ENCODE assay signal across 8 mouse cellular contexts in genomic region chr13:103109872-103110271, GRCm38 (mm10).
DNase-seq lines count a peak whose midpoint lies in the region; ATAC-seq and TF ChIP-seq lines count a peak whose summit lies in the region.

No protein-coding gene starts in this region.

- H3K4me1 ChIP-seq in hindbrain, embryonic 10.5 days (replicated peaks), result peaks cover 20% of the 10 kb centered on the region
- peaks cover 19% of the 10 kb centered on the region for H3K4me1 ChIP-seq in hindbrain, embryonic 12.5 days
- 0 out of 2 replicates have a peak, but pooled peaks cover 2% of the 10 kb centered on the region for H3K4me1 ChIP-seq in brown adipose tissue, adult 24 weeks (ENCODE audit: control insufficient read depth, insufficient read depth, insufficient read length, low read length)
- H3K4me1 ChIP-seq in midbrain, embryonic 10.5 days, result peaks cover 36% of the 10 kb centered on the region

- ATAC-seq in hindbrain, embryonic 12.5 days (ENCODE audit: low FRiP score), result no peak

- peak; percentile 74 for DNase-seq in hindbrain, embryonic 10.5 days (ENCODE audit: low spot score)
- peak; percentile 86 for DNase-seq in fibroblast of lung, adult 2 months (ENCODE audit: low read depth)
- DNase-seq in heart, postnatal 4 days, result peak; percentile 86
- peak; percentile 77 to 79 for DNase-seq in left cerebral cortex, adult 2 months (ENCODE audit: extremely low spot score in 1 of 2, low spot score in 2 of 2)
- DNase-seq in midbrain, embryonic 10.5 days (ENCODE audit: low spot score), result peak; percentile 72
- peak; percentile 39 to 78 for DNase-seq in spleen, postnatal 4 days (ENCODE audit: low spot score in 2 of 2)

- TF ChIP-seq CTCF in left cerebral cortex, adult 2 months (IDR thresholded peaks at IDR 0.05), result peak; percentile 91

- H3K4me3 ChIP-seq in hindbrain, embryonic 10.5 days, result no peak overlapping the region
- H3K4me3 ChIP-seq in hindbrain, embryonic 12.5 days, result no peak overlapping the region
- H3K4me3 ChIP-seq in brown adipose tissue, adult 24 weeks (ENCODE audit: insufficient read depth, low read depth, low read length), result peak overlapping the region; percentile 20; the same call in 1 of the 2 replicates
- H3K4me3 ChIP-seq in left cerebral cortex, adult 2 months, result peak overlapping the region; percentile 35
- H3K4me3 ChIP-seq in midbrain, embryonic 10.5 days, result no peak overlapping the region

- H3K9me3 ChIP-seq in hindbrain, embryonic 10.5 days, result no peaks in the 10 kb centered on the region
- H3K9me3 ChIP-seq in hindbrain, embryonic 12.5 days (replicated peaks), result no peaks in the 10 kb centered on the region
- H3K9me3 ChIP-seq in midbrain, embryonic 10.5 days (replicated peaks), result no peaks in the 10 kb centered on the region

- 35% methylated on average over 10 of the region's 10 CpGs for WGBS in hindbrain, embryonic 10.5 days
- WGBS in hindbrain, embryonic 12.5 days, result 35% methylated on average over 10 of the region's 10 CpGs
- WGBS in midbrain, embryonic 10.5 days, result 34% methylated on average over 10 of the region's 10 CpGs

- no peak overlapping the region for H3K27ac ChIP-seq in hindbrain, embryonic 10.5 days
- no peak overlapping the region for H3K27ac ChIP-seq in hindbrain, embryonic 12.5 days
- H3K27ac ChIP-seq in brown adipose tissue, adult 24 weeks (replicated peaks; ENCODE audit: low read depth, low read length), result no peak overlapping the region
- no peak overlapping the region for H3K27ac ChIP-seq in left cerebral cortex, adult 2 months
- H3K27ac ChIP-seq in midbrain, embryonic 10.5 days (replicated peaks), result no peak overlapping the region

- no peak overlapping the region for H3K4me2 ChIP-seq in hindbrain, embryonic 12.5 days (replicated peaks)

- intact Hi-C loops in left cerebral cortex, adult 2 months (cut with DNase I), result no loop called here

- H3K9ac ChIP-seq in hindbrain, embryonic 12.5 days, result no peak overlapping the region

- no peaks in the 10 kb centered on the region for H3K36me3 ChIP-seq in hindbrain, embryonic 10.5 days
- no peaks in the 10 kb centered on the region for H3K36me3 ChIP-seq in hindbrain, embryonic 12.5 days
- H3K36me3 ChIP-seq in midbrain, embryonic 10.5 days, result no peaks in the 10 kb centered on the region

- no peaks in the 10 kb centered on the region for H3K27me3 ChIP-seq in hindbrain, embryonic 10.5 days (ENCODE audit: insufficient read depth, poor library complexity, severe bottlenecking)
- no peaks in the 10 kb centered on the region for H3K27me3 ChIP-seq in hindbrain, embryonic 12.5 days
- 0 out of 2 replicates have a peak, but pooled peaks cover 5% of the 10 kb centered on the region for H3K27me3 ChIP-seq in midbrain, embryonic 10.5 days (ENCODE audit: low read depth, poor library complexity, severe bottlenecking)

Comparison
In these comparisons a context has a peak if more than half of its experiments do, and no peak if none do; other contexts are left out.
1. H3K4me3 ChIP-seq: peak in brown adipose tissue, adult 24 weeks (single experiment) and left cerebral cortex, adult 2 months (single experiment); none in hindbrain, embryonic 10.5 days (single experiment), hindbrain, embryonic 12.5 days (single experiment) and midbrain, embryonic 10.5 days (single experiment).
2. Peak in every context shown above with its lines, with median percentiles within 50 percentile points of each other: DNase-seq.